Mouse (Mus musculus): ENCODE measurements around the gene Rd3.

GRCm38 (mm10) chr1:191963948-191964772 is 13.0 kb upstream of the Rd3 start:
- TF ChIP-seq CTCF (IDR thresholded peaks at IDR 0.05) (peak; percentile 95), EP300 (IDR thresholded peaks at IDR 0.05) (no peak)
